Mouse (Mus musculus) duodenum, adult 2 months (tissue): ENCODE data around the gene Vmn1r61. TPM values are rescaled to one million over a fixed set of nuclear protein-coding genes. Genes with fewer than 3 reads are reported as not detected.

Source experiments
- polyA plus RNA-seq: library from polyadenylated mRNA; depleted of rRNA; stranded (reverse); fragments of >200 nt; gene quantifications from 2 replicates; pipeline ENCODE4 v1.2.3, GENCODE M21; 2012; ENCODE audit warnings: low replicate concordance; rRNA removed

The Vmn1r61 gene
- not detected in 2 replicates for polyA plus RNA-seq

GRCm38 (mm10) chr7:5613195-5613594 is at the start of gene Vmn1r61:
Gene Vmn1r61 (minus strand): TSS chr7:5613295.

Other genes with a start within 250 kb of the Vmn1r61 start
- gene Vmn1r58, start 199.9 kb downstream of the Vmn1r61 start, polyA plus RNA-seq: not detected in 2 replicates
- gene Vmn1r59, start 156.5 kb downstream of the Vmn1r61 start, polyA plus RNA-seq: not detected in 2 replicates
- not detected in 2 replicates for gene Vmn2r28, start 119.3 kb downstream of the Vmn1r61 start, polyA plus RNA-seq
- gene Vmn1r60, start 66.0 kb downstream of the Vmn1r61 start, polyA plus RNA-seq: not detected in 2 replicates
- not detected in 2 replicates for gene Vmn1r62, start 60.3 kb upstream of the Vmn1r61 start, polyA plus RNA-seq
- gene Vmn1r63, start 192.2 kb upstream of the Vmn1r61 start, polyA plus RNA-seq: not detected in 2 replicates